Mouse (Mus musculus): ENCODE measurements at regions not wholly inside any gene's neighbourhood (a gene's known extent, or its start where the extent isn't known, plus 50 kb on each side); places are given as distances from the start of the nearest gene placed in this dataset.

DNA sequence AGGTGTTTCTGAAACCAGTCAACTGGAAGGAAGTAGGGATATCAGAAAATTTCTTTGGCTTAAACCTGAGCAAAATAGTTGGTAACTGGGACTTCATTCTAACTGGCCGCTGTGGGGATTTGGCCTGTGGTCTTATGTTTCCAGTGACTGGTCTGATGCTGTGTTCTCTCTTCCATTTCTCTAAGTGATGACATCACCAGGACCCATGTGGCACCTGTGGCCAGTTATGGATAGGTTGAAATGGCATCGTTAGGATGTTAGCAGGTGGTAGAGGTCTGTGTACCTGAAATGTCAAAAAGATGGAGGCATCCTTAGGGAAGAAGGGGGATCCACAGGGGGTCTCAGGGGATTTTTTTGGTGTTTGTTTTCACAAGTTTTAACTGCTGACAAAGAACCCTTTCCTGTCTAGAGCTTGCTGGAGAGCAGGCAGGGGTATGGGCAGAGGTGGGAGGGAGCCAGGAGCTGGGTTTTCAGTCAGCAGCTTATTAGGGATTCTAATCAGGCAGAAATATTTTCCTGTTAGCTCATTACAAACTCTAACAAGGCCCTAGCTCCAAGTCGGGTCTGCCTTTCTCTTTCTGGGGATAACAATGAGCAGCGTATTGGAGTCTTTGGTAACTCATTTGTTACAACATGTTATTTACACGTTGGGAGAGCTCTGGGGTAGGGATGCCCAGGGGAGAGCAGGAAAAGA, 170.2 kb downstream of the Adck1 start:
- DNase-seq (ENCODE audit: low spot score), result no peak
- H3K27ac ChIP-seq, result no peak overlapping the region
- H3K36me3 ChIP-seq, result no peaks in the 10 kb centered on the region
- 63% methylated on average over 5 of the region's 5 CpGs for WGBS
- no peaks in the 10 kb centered on the region for H3K27me3 ChIP-seq (ENCODE audit: insufficient read depth, poor library complexity, severe bottlenecking)
- H3K9me3 ChIP-seq, result no peaks in the 10 kb centered on the region
- H3K4me3 ChIP-seq, result no peak overlapping the region
- no peaks in the 10 kb centered on the region for H3K4me1 ChIP-seq (replicated peaks)

DNA sequence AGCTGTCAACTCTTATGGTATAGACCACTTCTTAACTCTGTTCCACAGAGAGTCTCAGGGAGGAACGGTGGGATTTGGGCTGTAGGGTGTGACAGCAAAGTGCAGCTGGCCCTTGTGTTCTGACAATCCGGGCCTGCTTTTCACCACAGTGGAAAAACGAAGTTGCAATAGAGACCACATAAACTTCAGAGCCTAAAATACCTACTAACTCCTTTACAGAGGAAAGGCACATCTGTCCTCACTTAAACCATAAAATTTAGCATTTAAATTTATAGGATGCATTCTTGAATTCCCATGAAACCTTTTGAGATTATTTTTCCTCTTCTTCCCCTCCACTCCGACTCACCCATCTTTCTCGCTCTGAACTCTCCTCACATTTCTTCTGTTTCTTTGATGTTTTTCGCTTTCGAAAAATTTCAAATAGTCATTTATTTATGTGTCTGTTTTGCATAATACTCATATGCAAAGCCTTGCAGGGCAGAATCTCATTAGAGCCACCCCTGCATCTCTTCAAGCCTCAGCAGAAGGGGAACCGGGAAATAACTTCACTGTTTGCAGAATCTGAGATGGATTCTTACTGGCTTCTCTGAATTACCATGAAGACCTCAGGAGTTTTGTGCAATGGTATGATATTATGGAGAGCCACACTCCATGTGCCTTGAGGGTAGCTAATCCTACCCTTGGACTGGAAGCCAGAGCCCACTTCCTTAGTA, 172.1 kb downstream of the Adck1 start:
- no peak overlapping the region for H3K27ac ChIP-seq
- DNase-seq (ENCODE audit: low spot score), result no peak
- no peaks in the 10 kb centered on the region for H3K4me1 ChIP-seq (replicated peaks)
- H3K9me3 ChIP-seq, result no peaks in the 10 kb centered on the region
- no peak overlapping the region for H3K4me3 ChIP-seq
- WGBS, result 69% methylated on average over 8 of the region's 8 CpGs
- H3K27me3 ChIP-seq (ENCODE audit: insufficient read depth, poor library complexity, severe bottlenecking), result no peaks in the 10 kb centered on the region
- no peaks in the 10 kb centered on the region for H3K36me3 ChIP-seq

- no peaks in the 10 kb centered on the region for H3K4me1 ChIP-seq (replicated peaks)
- no peak overlapping the region for H3K4me3 ChIP-seq
- H3K36me3 ChIP-seq, result no peaks in the 10 kb centered on the region
- no peaks in the 10 kb centered on the region for H3K27me3 ChIP-seq (ENCODE audit: insufficient read depth, poor library complexity, severe bottlenecking)
- H3K9me3 ChIP-seq, result no peaks in the 10 kb centered on the region
- 76% methylated on average over 1 of the region's 1 CpGs for WGBS
- no peak for DNase-seq (ENCODE audit: low spot score)
- no peak overlapping the region for H3K27ac ChIP-seq
These were observed 170.8 kb upstream of the Nrxn3 start for GRCm38 (mm10) chr12:88551856-88552255.

GRCm38 (mm10) chr12:88555475-88555874, 167.2 kb upstream of the Nrxn3 start:
- WGBS, result 83% methylated on average over 2 of the region's 2 CpGs

DNA sequence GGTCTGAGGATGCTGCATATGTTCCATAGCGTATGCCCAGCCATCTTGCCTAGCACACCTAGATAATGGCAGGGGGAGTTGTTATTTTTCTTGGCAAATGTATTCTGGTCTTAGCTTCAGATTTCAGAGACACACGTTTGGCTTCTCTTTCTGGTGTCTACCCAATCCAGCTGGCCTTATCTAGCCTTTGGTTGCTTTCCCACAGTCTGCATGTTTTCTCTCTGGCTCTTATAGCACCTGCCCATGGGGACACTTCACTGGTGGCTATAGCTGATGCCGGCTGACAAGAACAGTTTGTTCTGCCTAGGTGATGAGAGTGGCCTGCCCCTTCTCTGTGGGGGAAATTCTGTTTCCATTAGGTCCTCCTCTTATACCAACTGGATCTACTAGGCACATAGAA, 164.6 kb upstream of the Nrxn3 start:
- no peaks in the 10 kb centered on the region for H3K36me3 ChIP-seq
- no peaks in the 10 kb centered on the region for H3K27me3 ChIP-seq (ENCODE audit: insufficient read depth, poor library complexity, severe bottlenecking)
- H3K9me3 ChIP-seq, result peaks cover 2% of the 10 kb centered on the region; the same call in 1 of the 2 replicates
- no peaks in the 10 kb centered on the region for H3K4me1 ChIP-seq (replicated peaks)
- no peak overlapping the region for H3K4me3 ChIP-seq
- H3K27ac ChIP-seq, result no peak overlapping the region
- WGBS, result 85% methylated on average over 3 of the region's 3 CpGs
- no peak for DNase-seq (ENCODE audit: low spot score)

More at GRCm38 (mm10) chr12:88555475-88555874, 167.2 kb upstream of the Nrxn3 start:
- Histone ChIP-seq H3K4me1 (replicated peaks) (no peaks in the 10 kb centered on the region), H3K27ac (no peak overlapping the region), H3K36me3 (no peaks in the 10 kb centered on the region), H3K9me3 (no peaks in the 10 kb centered on the region), H3K27me3 (ENCODE audit: insufficient read depth, poor library complexity, severe bottlenecking) (no peaks in the 10 kb centered on the region), H3K4me3 (no peak overlapping the region)
- no peak for DNase-seq (ENCODE audit: low spot score)

DNA sequence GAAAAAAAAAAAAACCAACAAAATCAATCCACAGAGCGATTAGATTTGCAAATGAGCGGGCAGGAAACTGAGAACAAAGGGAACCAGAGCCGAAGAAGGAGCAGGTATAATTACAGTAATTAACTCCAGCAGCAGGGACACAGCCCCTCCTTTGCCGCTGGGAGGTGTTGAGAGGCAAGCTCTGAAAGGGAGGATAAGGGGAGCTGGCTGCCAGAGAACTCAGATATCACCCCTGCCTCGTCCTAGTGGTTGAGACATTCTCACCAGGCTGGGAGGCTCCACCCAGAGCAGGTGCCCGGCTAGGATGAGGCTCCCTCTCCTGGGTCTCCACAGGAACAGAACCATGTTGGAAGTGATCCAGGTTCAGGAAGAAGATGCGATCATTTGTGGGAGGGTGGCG, 142.7 kb upstream of the Nrxn3 start:
- Histone ChIP-seq H3K27me3 (ENCODE audit: insufficient read depth, poor library complexity, severe bottlenecking) (no peaks in the 10 kb centered on the region), H3K4me3 (no peak overlapping the region), H3K4me1 (replicated peaks) (no peaks in the 10 kb centered on the region; the same call in 1 of the 2 replicates), H3K9me3 (no peaks in the 10 kb centered on the region), H3K36me3 (no peaks in the 10 kb centered on the region), H3K27ac (0 out of 2 replicates have a peak overlapping the region, but pooled peaks have one; percentile 6)
- DNase-seq (ENCODE audit: low spot score), result peak; percentile 10
- 23% methylated on average over 8 of the region's 8 CpGs for WGBS

- DNase-seq (ENCODE audit: low spot score), result no peak
- Histone ChIP-seq H3K36me3 (no peaks in the 10 kb centered on the region), H3K4me3 (no peak overlapping the region), H3K4me1 (replicated peaks) (peaks cover 7% of the 10 kb centered on the region), H3K9me3 (no peaks in the 10 kb centered on the region), H3K27me3 (ENCODE audit: insufficient read depth, poor library complexity, severe bottlenecking) (no peaks in the 10 kb centered on the region), H3K27ac (no peak overlapping the region)
These were observed 116.7 kb upstream of the Nrxn3 start for GRCm38 (mm10) chr12:88605939-88606338.

DNA sequence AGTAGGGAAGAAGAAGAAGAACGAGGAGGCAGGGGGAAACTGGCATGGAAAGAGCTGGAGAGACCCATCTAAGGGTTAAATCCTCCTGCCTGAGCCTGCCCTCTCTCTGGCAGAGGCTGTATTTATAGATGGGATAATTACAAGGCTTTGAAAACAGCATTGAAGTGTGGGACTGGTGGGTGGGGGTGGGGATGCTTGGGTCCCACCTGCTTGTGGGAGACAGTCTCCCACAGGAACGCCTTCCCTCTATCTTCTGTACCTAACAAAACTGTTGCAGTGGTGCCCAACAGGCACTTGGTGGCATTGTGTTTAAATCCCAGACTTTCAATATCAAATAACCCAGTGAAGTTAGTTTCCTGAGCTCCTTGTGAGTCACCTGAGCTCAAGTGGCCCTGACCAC, 102.6 kb upstream of the Nrxn3 start:
- no peaks in the 10 kb centered on the region for H3K27me3 ChIP-seq (ENCODE audit: insufficient read depth, poor library complexity, severe bottlenecking)
- H3K4me1 ChIP-seq (replicated peaks), result no peaks in the 10 kb centered on the region
- H3K9me3 ChIP-seq, result no peaks in the 10 kb centered on the region
- H3K4me3 ChIP-seq, result no peak overlapping the region
- DNase-seq (ENCODE audit: low spot score), result no peak
- H3K27ac ChIP-seq, result no peak overlapping the region
- WGBS, result 54% methylated on average over 2 of the region's 2 CpGs
- no peaks in the 10 kb centered on the region for H3K36me3 ChIP-seq

DNA sequence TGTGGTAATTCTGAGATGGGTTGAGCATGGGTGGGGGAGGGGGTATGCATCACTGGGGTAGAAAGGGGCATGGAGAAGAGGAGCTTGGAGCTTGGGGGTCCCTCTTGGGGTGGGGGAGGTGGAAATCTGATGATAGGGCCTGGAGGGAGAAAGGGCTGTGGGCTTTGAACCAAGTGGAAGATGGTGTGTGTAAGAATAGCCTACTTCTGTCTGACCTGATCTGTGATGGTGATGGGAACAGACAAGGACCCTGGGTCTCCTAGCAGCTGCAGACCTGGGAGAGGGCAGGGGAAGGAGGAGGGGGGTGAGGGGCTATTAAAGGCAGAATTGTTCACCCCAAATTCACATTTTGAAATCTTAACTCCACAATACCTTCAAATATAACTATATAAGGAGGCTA, 78.4 kb upstream of the Nrxn3 start:
- Histone ChIP-seq H3K36me3 (no peaks in the 10 kb centered on the region), H3K27ac (no peak overlapping the region), H3K4me1 (replicated peaks) (no peaks in the 10 kb centered on the region), H3K4me3 (no peak overlapping the region), H3K9me3 (no peaks in the 10 kb centered on the region), H3K27me3 (ENCODE audit: insufficient read depth, poor library complexity, severe bottlenecking) (no peaks in the 10 kb centered on the region)
- no peak for DNase-seq (ENCODE audit: low spot score)

DNA sequence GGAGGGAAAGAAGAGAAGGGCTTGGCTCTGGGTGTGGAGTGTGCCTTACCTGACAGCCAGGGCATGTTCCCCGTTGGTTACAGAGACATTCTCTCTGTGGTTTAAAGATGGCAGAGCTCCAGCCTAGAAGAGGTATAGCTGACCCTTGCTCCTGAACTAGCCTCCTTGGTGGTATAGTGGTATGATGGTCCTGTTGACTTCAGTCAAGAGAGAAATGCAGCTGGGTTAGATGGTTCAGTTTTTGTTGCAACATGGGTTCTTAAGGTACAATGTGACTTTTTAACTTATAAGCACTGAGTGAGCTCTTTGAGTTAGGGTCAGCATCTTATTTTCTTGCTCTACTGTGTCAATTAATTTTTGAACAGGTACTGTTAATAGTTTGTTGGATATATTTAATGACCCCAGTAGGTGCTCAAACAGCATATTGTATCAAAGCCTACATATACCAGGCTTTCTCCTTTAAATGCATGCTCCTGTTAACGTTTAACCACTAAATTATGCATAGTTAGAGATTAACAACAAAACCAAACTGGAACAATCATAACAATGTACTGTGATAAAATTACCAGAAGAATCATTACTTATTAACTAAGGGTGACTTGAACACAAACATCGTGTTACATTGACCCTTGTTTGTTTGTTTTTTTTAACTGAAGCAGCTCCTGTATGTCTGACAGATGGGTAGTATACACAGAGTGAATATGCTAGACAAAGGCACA, 70.5 kb upstream of the Nrxn3 start:
- no peak for DNase-seq (ENCODE audit: low spot score)
- 82% methylated on average over 3 of the region's 3 CpGs for WGBS
- no peak overlapping the region for H3K4me3 ChIP-seq
- no peaks in the 10 kb centered on the region for H3K27me3 ChIP-seq (ENCODE audit: insufficient read depth, poor library complexity, severe bottlenecking)
- no peak overlapping the region for H3K27ac ChIP-seq
- H3K36me3 ChIP-seq, result no peaks in the 10 kb centered on the region
- H3K4me1 ChIP-seq (replicated peaks), result no peaks in the 10 kb centered on the region
- no peaks in the 10 kb centered on the region for H3K9me3 ChIP-seq
